Mouse (Mus musculus) layer of hippocampus, adult 9-11 months (tissue): ENCODE data around the gene Map10.

Experiments
- DNase-seq: peaks from one replicate; pipeline ENCODE4 v3.0.0; 2022

Map10 gene

GRCm38 (mm10) chr8:125722675-125723074, 53.1 kb downstream of the Map10 start:
- DNase-seq = no peak
